Mouse (Mus musculus) fibroblast of lung, adult 2 months (primary cell): ENCODE measurements around the gene B3gnt8.
A peak's percentile ranks its signal among the peaks of the same experiment; 100 is the strongest.

Experiments
- DNase-seq: peaks from one replicate; pipeline ENCODE4 v3.0.0-alpha.2; 2011; ENCODE audit warnings: low read depth

B3gnt8 gene

DNA sequence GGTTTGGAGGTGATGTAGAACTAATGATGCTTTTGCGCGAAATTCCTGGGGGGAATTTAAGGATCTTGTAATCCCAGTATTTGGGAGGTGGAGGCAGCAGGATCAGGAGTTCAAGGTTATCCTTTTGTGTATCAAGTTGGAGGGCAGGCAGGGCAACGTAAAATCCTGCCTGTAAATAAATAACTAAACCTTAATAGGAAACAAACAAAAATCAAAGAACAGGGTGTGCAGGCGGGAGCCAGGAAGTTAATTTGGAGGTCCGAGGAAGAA is 6.8 kb upstream of the B3gnt8 start:
- no peak for DNase-seq

DNA sequence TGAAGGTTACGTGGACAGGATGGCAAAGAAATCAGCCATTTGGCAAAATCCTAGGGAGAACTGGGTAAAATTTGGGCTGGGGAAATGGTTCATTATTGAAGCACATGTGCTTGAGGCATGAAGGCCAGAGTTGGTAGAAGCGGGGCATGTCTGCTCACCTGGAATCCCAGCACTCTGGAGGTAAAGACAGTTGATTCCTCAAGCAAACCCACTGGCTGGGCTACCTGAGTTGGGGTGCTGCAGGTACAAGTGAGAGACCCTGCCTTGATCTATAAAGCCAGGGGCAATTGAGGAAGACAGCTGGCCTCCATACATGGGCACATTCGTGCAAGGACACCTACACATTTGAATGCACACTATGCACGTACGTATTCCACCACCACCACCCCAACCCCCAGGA is 6.4 kb upstream of the B3gnt8 start:
- DNase-seq: no peak

DNA sequence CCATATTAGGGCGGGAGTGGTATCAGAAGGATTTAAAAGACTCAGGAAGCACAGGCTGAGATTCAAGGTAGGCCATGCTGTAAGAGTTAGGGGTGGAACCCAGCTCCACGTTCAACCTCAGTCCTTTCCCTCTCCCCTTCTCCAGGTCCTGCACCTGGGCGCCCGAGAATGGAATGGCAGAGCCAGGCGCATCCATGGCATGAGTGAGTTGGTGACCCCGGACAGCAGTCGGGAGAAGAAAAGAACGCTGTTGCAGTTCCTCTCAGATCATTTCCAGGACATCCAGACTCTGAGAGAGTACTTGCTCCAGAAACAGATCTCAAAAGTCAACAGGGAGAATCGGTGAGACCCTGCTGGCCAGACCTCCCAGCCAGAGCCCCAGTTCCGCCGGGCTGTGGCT is 5.7 kb upstream of the B3gnt8 start:
- no peak for DNase-seq

DNA sequence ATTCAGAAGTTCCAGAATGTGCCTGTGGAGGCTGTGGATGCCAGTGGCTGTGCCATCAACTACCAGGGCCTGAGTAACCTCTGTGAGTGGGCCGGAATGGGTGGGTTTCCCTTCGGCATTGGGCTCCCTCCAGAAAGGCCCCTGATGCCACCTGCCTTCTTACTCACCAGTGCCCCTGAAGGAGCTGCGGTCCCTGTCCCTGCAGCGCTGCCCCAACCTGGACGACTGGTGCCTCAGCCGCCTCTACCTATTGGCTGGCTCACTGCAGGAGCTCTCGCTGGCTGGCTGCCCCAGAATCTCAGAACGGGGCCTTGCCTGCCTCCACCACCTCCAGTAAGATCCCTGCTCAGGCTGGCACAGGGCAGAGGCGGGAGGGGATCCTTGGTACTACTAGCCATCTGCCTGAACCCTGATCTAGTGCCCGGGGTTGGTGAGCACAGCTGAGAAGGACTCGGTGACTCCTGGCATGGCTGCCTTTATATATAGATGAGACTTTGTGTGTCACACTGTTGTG is 2.5 kb upstream of the B3gnt8 start:
- no peak for DNase-seq

DNA sequence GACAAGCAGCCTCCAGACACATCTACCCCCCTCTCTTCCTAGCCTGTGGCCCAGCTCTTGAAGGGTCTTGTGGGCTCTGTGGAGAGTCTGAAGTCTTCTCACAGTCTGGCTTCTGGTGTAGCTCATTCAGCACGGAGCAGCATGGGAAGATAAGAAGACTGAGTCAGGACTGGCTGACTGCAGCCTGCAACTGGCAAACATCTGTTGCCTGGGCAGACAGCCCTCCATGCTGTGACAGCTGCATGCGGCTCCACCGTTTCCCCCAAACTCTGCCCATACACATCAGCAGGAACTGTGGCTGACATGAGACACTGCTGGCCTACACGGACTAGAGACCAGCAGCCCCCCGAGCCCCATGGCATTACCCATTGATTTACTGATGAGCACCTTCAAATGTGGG is 1.6 kb upstream of the B3gnt8 start:
- no peak for DNase-seq

DNA sequence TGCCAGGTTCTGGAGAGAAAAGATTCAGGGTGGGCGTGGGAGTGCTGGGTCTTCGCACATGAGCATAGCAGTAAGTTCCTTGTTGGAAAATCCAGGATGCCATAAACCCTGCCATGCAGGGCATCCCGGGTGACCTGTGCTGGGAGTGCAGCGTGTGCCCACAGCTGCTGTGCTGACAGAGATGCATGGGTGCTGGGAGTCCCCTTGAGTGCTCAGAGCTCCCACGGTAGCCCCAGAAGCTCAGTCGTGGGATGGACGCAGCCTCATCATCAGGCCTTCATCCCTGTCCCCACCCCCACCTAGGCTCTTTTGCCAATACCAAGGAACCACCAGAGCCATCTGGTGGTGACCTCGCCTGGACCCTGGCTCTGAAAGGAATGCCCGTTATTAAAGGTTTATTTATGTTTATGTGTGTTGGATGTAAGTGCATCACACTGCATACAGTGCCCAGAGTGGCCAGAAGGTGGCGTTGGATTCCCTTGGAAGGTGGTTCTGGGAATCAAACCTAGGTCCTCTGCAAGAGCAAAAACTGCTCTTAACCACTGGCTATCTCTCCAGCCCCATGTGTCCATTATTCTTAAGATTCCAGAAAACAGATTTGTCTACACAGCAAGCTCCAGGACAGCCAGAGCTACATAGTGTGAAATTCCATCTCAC is 732 bp upstream of the B3gnt8 start:
- no peak for DNase-seq

DNA sequence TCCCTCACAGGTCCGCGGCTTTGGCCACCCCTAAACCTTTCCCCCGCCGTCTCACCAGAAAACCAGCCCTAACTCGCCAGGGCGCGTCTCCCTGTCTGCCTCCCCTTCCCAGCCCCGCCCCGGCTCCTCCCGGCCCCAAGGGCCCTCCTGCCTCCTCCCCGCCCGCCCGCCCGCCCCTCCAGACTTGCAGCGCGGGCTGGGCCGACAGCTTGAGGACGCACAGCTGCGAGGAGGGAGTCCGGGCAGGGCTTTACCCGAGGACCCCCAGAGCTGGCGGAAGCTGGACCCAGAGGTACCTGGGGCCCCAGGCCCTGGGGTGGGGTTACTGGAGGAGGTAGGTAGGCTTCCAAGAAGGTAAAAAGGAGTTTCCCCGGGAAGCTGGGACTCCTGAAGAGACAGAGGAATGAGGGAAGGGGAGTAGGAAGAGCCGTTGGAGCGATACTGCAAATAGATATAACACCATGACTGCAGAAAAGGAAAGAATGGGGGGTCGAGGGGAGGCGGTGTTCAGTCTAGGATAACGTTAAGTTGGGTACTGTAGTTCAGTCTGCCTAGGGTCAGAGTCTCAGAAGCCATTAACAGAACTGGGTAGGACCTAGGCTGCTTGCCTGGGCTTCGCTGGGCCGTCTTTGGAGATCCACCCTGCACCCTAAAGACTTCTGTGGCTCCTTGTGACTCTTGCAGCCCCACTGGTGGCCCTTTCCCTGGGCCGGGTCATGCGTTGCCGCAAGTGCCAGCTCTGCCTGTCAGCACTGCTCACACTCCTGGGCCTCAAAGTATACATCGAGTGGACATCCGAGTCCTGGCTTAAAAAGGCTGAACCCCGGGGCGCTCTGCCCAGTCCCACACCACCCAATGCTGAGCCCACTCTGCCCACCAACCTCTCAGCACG is 1.2 kb downstream of the B3gnt8 start:
- no peak for DNase-seq

DNA sequence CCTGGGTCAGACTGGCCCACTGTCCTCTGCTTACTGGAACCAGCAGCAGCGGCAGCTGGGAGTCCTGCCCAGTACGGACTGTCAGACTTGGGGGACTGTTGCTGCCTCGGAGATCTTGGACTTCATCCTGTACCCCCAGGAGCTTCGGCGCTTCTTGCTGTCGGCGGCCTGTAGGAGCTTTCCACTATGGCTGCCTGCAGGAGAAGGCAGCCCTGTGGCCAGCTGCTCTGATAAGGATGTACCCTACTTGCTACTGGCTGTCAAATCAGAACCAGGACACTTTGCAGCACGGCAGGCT is 1.8 kb downstream of the B3gnt8 start:
- DNase-seq: no peak

DNA sequence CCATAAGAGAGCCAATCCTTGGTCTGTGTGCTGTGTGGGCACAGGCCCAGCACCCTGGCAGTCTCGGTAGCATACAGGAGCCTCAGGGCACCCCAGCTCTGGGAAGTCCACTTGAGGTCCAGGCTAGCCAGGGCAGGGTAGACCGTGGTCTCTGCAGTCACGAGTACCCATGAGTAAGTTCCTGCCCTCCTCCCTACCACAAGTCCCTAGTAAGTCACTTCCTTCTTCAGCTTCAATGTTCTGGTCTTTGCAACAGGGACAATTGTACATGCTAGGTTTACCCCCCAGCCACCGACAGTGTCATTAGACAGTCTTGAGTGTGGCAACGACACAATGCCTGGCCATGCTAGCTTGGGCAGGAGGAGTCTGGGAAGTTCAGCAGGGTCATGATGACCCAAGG is 6.2 kb downstream of the B3gnt8 start:
- DNase-seq: no peak

DNA sequence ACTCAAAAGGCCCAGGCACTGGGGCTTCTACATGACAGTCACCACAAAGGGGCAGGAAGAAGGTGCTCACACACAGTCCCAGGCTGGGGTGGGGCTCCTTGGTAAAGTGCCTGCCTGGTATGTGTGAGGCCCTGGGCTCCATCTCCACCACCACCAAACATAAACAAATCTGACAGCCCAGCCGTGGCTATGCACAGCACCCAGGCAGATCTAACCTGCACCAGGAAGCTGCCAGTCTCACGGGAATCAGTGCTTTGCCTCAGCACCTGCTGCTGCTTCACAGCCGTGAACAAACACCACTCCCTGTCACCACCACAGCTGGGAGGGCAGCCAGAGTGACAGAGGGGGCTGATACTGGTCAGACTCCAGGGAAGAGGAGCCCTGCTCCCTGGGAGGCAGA is 9.9 kb downstream of the B3gnt8 start:
- DNase-seq: no peak

DNA sequence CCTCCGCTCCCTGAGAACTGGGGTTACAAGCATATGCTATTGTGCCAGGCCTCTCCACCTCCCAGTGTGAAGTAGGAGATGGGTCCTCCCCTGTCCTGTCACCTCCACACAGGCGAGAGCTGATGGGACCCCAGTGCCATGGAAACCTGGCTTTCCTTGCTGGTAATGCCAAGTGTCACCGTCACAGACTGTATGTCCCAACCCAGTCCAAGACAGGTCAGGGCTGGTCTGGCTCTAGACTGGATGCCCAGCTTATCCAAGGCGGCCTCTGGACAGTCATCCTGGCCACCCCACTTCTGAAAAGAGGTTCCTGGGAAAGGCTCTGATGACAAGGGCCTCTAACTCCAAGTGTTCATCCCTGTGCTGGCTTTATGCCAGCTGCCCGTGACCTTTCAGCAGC is 10.6 kb downstream of the B3gnt8 start:
- DNase-seq: no peak

DNA sequence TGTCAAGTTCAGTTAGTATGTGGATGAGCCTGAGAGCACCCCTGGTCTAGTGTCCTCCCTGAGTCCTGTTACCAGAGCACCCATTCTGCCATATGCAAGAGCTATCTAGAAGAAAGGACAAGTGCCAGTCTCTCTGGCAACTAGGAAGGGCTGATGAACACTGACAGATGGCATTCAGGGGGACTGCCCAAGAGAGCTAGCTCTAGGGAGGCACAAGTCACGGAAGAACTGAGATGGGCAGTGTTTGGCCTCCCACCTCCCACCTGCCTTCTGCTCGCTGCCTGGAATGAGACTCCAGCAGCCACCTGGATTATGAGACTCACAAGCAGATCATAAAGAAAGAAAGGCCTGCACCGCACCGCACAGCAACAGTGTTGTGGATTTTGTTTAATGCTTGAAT is 13.3 kb downstream of the B3gnt8 start:
- no peak for DNase-seq

DNA sequence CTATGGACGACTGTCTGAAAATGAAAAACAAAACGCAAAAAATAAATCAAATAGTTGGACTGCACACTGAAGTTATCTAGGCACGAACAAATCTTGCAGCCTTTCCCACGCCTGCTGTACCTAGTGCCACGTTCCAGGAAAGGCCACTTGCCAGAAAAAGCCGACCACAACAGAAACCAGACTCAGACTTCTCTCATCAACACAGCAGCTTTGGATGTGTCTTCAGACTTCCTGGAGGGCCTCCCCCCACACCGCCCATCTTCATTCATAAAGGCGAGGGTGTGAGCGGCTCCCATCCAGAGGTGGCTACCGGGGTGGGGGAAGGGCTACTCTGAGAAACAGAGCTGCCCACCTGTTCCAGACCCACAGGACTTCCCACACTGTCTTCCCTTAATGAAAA is 17.7 kb downstream of the B3gnt8 start:
- peak; percentile 64 for DNase-seq

DNA sequence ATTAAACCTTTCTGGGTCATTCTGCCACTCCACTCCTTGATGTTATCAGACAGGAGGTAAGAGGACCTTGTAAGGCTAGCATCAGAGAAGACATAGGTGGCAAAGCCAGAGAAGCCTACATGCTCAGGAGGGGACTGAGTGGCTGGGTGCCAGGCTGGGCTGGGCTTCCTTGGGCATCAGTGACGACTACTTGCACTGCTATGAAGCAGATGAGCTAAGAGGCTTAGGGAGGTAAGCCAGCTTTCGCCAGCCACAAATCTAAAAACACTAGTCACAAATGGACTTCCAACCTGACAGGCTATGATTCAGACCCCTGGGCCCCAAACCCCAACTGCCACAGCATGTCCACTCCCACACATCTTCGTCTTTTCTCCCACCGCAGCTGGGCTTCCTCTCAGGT is 18.2 kb downstream of the B3gnt8 start:
- peak; percentile 27 for DNase-seq

DNA sequence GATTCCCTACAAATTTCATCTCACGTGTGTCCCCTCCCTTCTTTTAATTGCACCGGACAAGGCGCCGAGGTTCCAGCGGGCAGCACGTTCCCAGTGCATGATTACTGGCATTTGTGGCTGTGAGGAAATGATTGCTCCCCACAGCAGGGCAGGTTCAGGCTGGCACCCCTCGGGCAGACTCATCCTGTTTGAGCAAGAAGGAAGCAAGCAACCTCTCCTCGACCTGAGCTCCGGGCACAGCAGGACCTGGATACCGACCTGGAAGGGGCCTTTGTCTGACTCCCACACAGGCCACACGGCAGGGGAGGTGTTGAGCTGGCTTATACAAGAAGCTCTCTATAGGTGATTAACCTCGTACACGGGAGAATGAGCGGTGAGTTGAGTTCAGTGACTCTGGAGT is 18.6 kb downstream of the B3gnt8 start:
- DNase-seq: no peak

DNA sequence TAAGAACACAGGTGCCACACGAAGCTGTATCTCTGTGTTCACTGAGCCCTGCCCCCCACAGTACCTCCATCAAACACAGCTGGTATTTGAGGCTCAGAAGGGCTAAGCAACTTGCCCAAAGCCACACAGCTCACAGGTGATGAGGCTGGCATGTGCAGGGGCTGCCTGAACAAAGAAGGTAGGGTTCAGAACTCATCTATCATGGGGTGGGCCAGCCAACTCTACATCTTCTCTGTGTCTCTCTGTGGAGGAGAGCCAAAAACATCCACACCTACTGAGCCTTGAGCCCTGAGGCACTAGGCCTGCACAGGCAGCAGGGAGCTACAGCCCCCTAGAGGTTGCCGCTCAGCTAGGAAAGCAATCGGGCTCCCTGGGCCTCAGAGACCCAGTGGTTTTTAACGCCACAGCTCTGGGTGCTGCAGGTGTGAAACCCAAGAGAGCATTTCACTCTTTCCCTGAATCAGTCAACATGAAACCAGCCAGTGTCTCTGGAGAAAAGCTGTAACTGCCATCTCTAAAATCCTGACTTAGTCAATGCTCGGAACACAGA is 21.2 kb downstream of the B3gnt8 start:
- no peak for DNase-seq

DNA sequence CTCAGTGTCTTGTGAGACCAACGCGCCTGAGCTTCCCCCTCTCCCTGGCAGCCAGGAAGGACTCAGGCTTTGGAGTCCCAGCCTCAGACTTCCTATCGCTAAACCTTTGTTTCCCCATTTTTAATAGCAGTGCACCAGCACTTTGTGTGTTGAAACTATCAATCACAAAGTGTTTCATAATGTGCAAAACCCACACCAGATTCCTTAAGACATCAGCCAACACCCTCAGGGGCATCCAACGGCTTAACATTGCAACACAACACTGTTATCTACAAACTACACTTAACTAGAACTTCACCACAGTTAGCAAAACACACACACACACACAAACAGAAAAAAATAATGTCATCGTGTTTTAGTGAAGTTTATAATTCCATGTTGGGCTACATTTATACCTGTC is 23.4 kb downstream of the B3gnt8 start:
- DNase-seq: no peak

DNA sequence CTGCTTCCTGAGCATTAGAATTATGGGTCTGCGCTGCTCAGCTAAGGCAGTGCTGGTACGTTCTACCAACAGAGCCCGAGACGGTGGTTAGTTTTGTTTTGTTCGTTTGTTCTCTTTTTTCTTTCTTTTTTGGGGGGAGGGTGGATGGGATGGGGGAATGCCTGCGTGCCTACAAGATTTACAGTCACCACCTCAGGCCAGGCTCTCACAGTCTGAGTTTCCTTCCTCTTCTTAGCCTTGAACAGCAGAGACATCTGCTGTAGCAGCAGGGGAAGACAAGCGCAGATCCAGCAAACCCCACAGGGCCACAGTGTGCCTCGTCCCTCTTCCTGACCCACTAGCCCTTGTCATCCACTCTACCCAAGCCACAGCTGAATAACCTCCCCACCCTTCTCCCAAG is 24.8 kb downstream of the B3gnt8 start:
- DNase-seq: no peak

DNA sequence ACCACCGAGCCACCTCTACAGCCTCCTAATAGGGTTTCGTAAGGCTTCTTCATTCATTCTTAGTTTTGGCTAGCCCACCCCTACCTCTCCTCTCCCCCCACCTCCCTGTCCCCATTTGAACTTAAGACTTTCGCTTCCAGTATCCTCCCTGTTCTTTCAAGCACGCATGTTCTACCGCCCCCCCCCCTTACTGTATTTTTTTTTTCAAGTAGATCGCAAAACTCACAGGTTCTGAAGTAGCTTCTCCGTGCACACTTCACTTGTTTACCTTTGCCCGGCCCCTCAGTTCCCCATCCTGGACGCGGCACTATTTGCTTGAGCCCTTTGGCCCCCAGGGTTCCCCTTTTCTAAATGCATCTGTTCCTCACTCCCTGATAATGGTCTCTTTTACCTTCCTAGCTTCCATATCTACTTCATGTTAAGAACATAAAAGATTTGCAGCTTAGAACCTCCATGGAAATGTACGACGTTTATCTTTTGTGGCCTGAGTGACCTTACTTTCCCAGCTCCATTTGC is 25.8 kb downstream of the B3gnt8 start:
- no peak for DNase-seq

DNA sequence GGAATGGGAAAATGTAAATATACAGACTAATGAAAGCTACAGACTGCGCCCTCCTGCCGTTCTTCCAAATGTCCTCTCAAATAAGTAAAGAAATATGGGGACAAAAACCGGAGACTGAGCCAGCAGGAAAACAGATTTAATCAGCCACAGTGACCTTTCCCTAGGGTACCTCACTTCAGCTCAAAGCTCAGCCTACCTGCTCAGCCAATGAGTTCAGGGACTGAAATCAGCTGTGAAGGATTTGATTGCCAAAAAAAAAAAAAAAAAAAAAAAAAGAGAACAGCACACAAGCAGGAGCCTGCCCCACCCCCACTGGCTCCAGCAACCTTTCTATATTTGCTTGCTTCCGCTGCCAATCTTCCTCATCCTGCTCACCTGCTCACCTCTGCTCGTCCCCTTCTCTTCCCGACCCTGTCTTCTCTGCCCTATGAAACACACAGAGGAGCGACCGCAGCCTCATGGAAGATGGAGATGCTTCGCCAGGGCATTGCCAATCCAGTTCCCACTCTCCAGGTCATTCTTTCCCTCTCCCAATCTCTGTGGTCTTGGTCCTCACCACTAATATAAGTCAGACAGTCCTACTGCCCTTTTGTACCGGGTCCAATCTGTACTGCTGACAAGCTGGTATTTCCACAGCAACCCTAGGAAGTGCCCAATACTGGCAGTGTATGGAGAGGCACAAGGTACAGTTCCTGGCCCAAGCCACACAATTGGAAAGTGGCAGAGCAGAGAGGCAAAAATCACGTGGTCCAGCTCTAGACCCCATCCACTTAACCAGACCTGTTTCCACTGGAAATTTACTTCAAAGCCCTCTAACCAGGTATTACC is 29.4 kb downstream of the B3gnt8 start:
- no peak for DNase-seq

DNA sequence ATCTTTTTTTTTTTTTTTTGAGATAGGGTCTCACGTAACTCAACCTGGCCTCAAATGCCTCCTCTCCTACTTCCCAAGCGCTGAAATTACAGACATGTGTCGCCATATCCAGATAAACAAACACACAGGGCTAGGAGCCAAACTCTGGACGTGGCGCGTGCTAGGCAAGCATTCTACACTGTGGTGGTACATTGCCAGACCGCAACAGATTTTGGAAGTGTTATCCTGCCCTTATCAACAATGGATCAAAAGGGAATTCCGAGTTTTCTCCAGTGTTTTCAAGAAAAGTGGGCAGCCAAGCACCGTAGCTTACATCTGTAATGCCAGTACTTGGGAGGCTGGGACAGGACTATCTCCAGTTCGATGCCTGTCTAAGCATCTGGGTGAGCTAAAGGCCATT is 31.3 kb downstream of the B3gnt8 start:
- DNase-seq: peak; percentile 26

DNA sequence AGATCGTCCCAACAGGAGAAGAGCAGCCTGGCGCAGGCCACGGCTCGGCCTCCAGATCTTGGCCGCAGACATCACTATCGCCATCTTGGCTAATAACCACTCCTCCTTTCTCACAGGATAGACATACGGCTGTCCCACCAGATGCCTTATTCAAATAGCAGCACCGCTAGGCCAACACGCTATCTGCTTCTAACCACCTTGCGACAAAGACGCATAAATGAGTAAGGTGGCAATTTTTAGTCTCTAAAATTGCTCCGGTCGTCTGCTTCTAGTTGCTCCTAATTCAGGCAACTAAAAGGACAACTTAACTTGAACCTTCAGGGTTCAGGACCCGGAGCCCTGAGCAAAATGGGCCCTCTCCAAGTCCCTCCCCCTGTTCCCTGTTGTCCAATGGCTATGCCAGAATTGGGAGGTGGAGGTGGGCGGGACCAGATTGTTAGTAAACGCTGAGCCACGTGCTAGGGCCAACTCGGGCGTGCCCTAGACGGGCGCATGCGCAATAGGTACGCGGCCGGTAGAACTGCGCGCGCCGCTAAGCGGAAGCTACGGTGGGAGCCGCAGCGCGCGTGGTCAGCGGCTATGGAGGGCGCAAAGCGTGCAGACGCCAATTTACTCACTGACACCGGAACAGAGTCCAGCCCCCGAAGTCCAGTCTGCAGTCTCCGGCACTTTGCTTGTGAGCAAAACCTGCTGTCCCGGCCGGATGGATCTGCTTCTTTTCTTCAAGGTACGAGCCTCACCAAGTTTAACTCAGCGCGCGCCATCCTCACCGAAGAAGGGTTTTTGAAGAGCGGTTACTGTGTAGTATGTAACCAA is 32.4 kb downstream of the B3gnt8 start, which contains the start of the genes Bckdha and Exosc5:
Gene Bckdha (minus strand): TSS at position 325 of the 816 bp plus-strand sequence.
Gene Exosc5 (plus strand): TSS at position 508 of the 816 bp plus-strand sequence.
- peak; percentile 100 for DNase-seq
